Mouse (Mus musculus): ENCODE results near the gene Stx7. TPM values are rescaled to one million over a fixed set of nuclear protein-coding genes. Genes with fewer than 3 reads are reported as not detected.
A peak's percentile ranks its signal among the peaks of the same experiment; 100 is the strongest.

Stx7 gene
- polyA plus RNA-seq, 1 experiment: not detected

DNA sequence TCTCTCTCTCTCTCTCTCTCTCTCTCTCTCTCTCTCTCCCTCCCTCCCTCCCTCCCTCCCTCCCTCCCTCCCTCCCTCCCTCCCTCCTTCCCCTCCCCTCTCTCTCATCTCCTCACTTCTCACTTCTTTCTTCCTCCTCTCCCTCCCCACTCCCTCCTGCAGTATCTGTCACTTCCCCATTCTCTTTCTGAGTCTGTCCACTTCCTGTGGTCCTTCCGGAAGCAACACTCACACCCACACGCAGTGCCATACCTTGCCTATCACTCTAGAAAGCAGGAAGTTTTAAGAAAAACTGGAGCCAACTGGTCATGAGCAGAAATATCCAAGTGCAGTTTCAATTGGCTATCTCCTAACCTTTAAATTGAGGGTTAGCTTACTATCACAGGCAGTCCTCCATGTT, 16.0 kb upstream of the Stx7 start:
- 70% methylated on average over 2 of the region's 2 CpGs for WGBS
- Histone ChIP-seq H3K4me3 (ENCODE audit: insufficient read depth, low read depth, low read length) (no peak overlapping the region), H3K27ac (ENCODE audit: insufficient read depth, low read depth, low read length) (no peak overlapping the region), H3K4me1 (ENCODE audit: control insufficient read depth, insufficient read depth, low read length) (no peaks in the 10 kb centered on the region)
- TF ChIP-seq CTCF (IDR thresholded peaks at IDR 0.05; ENCODE audit: insufficient read depth, low read depth, low read length): no peak
- TF ChIP-seq POLR2A (IDR thresholded peaks at IDR 0.05; ENCODE audit: insufficient read depth, low read depth, low read length): no peak

DNA sequence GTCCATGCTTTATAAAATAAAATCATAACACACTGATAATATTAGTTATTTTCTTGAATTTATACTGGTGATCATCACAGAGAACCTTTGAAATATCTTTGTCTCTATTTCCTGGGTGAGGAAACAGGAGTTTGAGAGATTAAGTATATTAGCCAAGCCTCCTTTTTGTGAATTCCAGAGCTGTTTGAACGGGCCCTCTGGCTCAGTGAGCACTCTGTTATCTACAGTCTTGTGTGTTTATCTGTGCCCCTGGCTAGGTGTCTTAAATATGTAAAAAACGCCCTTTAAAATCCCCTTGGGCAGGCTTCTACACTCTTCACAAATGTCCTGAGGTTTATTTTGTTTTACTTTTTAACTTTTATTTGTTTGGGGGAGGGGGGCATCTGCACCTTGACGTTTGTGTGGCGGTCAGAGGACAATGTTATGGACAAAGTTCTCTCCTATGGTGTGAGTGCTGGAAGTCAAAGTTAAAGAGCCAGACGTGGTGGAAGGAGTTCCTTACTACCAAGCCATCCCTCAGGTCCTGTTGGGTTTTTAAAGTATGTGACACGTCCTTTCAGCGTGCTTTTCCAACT, 14.9 kb upstream of the Stx7 start:
- H3K4me1 ChIP-seq (ENCODE audit: control insufficient read depth, insufficient read depth, low read length): no peaks in the 10 kb centered on the region
- WGBS: 76% methylated on average over 7 of the region's 7 CpGs
- TF ChIP-seq POLR2A (IDR thresholded peaks at IDR 0.05; ENCODE audit: insufficient read depth, low read depth, low read length) (no peak), CTCF (IDR thresholded peaks at IDR 0.05; ENCODE audit: insufficient read depth, low read depth, low read length) (no peak)

DNA sequence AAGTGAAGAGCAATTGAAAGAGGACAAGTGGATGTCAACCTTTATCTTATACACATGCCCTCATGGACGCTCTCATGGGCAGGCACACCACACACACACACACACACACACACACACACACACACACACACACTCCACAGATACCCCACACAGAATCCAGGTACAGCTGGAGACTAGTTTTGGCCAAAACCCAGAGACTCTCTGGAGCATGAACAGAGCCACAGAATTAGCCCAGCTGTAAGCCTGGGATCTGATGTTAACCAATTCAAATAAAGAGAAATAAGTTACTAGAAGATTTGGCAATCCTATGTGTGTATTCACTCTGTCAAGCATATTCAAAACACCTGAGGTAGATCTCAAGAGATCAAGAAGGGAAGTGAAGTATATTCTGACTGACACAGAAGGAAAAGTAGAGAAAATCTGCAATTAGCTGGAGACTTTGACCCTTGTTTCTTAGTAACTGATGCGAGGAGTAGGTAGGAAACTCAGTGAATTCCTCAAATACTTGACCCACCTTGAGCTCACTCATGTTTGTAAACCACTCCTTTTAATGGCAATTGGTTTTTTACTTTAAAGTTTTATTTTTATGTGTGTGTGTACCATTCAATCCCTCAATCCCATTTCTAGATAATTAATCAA, 10.4 kb upstream of the Stx7 start:
- TF ChIP-seq CTCF (IDR thresholded peaks at IDR 0.05; ENCODE audit: insufficient read depth, low read depth, low read length): no peak
- TF ChIP-seq POLR2A (IDR thresholded peaks at IDR 0.05; ENCODE audit: insufficient read depth, low read depth, low read length): no peak
- H3K27ac ChIP-seq (ENCODE audit: insufficient read depth, low read depth, low read length): no peak overlapping the region
- no peak overlapping the region for H3K4me3 ChIP-seq (ENCODE audit: insufficient read depth, low read depth, low read length)
- H3K4me1 ChIP-seq (ENCODE audit: control insufficient read depth, insufficient read depth, low read length): no peaks in the 10 kb centered on the region
- 92% methylated on average over 2 of the region's 2 CpGs for WGBS

More for the DNA sequence above, 14.9 kb upstream of the Stx7 start:
- Histone ChIP-seq H3K27ac (ENCODE audit: insufficient read depth, low read depth, low read length) (no peak overlapping the region), H3K4me3 (ENCODE audit: insufficient read depth, low read depth, low read length) (no peak overlapping the region)

DNA sequence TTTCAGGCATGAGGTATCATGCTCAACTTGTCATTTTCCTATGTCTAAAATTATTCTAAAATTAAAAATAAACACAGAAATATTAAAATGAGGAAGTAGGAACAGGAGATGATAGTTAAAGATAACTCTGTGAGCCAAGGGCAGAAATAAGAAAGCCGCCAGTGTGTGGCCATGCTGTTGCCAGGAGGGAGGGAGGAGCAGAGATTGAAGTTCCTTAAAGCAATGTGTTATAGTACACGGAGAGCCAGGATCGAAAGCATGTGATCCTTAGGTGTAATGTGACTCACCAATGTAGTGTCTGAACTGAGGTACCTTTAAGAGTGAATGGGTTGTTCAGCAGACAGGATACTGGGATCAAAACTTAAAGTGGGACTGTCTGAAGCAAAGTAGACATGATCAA, 6.4 kb upstream of the Stx7 start:
- TF ChIP-seq POLR2A (IDR thresholded peaks at IDR 0.05; ENCODE audit: insufficient read depth, low read depth, low read length) (no peak), CTCF (IDR thresholded peaks at IDR 0.05; ENCODE audit: insufficient read depth, low read depth, low read length) (no peak)
- 89% methylated on average over 3 of the region's 3 CpGs for WGBS

DNA sequence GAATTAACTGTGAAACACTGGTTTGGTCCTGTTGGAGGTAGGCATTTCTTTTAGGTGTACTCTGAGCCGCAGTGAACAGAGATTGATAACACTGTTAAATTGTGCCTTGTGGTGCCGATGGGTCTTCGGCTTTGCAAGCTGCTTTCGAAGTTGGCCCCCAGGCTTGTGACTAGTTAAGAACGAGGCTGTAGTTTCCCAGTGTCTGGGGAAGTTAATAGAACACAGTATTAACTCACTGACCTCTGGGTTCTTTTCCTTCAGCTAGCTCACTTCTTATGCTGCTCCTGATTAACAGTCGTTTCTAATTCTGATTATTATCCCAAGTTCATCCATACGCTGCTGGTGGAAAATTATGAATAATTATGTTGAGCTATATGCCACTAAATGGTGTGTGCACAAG, 984 bp downstream of the Stx7 start:
- 28% methylated on average over 7 of the region's 7 CpGs for WGBS
- Histone ChIP-seq H3K4me3 (ENCODE audit: insufficient read depth, low read depth, low read length) (peak overlapping the region; percentile 37), H3K4me1 (ENCODE audit: control insufficient read depth, insufficient read depth, low read length) (no peaks in the 10 kb centered on the region; the same call in 1 of the 2 replicates), H3K27ac (ENCODE audit: insufficient read depth, low read depth, low read length) (no peak overlapping the region)
- TF ChIP-seq POLR2A (IDR thresholded peaks at IDR 0.05; ENCODE audit: insufficient read depth, low read depth, low read length) (no peak), CTCF (IDR thresholded peaks at IDR 0.05; ENCODE audit: insufficient read depth, low read depth, low read length) (no peak)

More for the DNA sequence above, 6.4 kb upstream of the Stx7 start:
- Histone ChIP-seq H3K4me1 (ENCODE audit: control insufficient read depth, insufficient read depth, low read length) (no peaks in the 10 kb centered on the region), H3K27ac (ENCODE audit: insufficient read depth, low read depth, low read length) (no peak overlapping the region), H3K4me3 (ENCODE audit: insufficient read depth, low read depth, low read length) (no peak overlapping the region)

DNA sequence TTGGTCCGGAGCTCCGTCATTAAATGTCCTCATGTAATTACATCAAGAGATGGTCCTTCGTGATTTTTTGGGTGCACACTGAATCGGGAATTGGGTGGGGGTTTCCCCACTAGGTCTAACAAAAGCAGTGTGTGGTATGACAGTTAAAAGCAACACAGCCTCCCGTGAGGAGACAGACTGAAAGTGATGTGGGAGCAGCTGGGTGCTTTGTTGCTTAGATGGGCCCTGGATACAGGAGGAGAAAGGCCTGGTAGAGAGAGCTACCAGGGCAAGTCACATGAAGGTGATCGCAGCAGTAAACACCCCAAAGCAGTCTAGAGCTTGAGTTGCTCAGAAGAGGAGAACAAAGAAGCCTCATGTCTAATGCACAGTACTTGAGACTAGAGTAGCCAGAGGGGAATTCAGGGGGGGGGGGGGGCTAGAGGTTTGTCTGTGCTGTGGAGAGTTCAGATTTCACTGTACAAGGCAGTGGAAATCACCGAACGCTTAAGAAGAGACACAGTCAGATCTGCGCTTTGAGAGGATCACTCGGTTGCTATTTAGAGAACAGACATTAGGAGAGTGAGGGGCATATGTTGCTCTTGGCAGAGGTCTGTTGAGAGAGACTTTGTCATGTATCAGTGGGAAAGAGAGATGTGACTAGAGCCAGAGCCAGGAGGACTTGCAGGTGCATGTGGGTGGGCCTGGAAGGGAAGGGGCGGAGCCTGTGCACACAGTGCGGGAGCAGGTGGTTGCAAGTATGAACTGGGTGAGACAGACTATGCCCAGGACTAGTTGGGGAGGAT, 9.6 kb downstream of the Stx7 start:
- no peak overlapping the region for H3K27ac ChIP-seq (ENCODE audit: insufficient read depth, low read depth, low read length)
- no peak overlapping the region for H3K4me3 ChIP-seq (ENCODE audit: insufficient read depth, low read depth, low read length)
- H3K4me1 ChIP-seq (ENCODE audit: control insufficient read depth, insufficient read depth, low read length): 0 out of 2 replicates have a peak, but pooled peaks cover 4% of the 10 kb centered on the region
- WGBS: 93% methylated on average over 12 of the region's 12 CpGs
- TF ChIP-seq CTCF (IDR thresholded peaks at IDR 0.05; ENCODE audit: insufficient read depth, low read depth, low read length) (no peak), POLR2A (IDR thresholded peaks at IDR 0.05; ENCODE audit: insufficient read depth, low read depth, low read length) (no peak)

DNA sequence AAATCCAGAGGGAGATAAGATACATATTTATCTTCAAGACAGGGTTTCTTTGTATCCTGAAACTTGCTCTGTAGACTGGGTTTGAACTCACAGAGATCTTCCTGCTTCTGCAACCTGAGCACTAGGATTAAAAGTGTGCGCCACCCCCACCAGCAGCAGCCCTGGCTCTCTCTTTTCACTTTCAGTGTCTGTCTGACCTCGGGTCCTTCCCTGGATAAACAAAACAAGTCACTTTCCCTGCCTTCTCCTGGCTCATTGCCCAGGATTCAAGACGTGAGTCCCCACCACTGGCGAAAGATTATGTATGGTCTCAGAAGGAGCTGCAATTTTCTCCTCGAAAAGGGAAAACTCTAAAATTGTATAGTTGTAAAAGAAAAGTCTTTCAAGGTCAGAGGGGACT, 10.5 kb downstream of the Stx7 start:
- 36% methylated on average over 5 of the region's 5 CpGs for WGBS
- Histone ChIP-seq H3K4me1 (ENCODE audit: control insufficient read depth, insufficient read depth, low read length) (peaks cover 6% of the 10 kb centered on the region), H3K27ac (ENCODE audit: insufficient read depth, low read depth, low read length) (no peak overlapping the region), H3K4me3 (ENCODE audit: insufficient read depth, low read depth, low read length) (no peak overlapping the region)
- TF ChIP-seq POLR2A (IDR thresholded peaks at IDR 0.05; ENCODE audit: insufficient read depth, low read depth, low read length): no peak
- no peak for TF ChIP-seq CTCF (IDR thresholded peaks at IDR 0.05; ENCODE audit: insufficient read depth, low read depth, low read length)

DNA sequence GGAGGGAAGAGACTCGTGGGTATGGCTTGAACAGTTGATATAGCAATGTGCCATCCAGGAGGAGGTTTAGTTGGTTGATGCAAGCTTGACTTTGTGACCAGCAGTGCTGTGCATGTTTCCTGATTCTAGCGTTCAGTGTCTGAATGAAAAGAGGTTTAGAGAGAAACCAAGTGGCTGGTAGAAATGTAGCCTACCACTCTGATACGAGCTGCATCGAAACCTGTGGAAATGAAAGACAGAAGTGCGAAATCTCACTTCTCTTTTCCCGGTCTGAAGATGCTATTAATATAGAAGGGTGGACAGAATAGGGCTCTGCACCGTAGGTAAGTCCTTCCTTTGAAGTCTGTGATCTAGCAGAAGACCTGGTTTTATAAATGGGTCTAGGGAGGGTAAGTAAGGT, 11.2 kb downstream of the Stx7 start:
- 86% methylated on average over 7 of the region's 7 CpGs for WGBS
- Histone ChIP-seq H3K4me3 (ENCODE audit: insufficient read depth, low read depth, low read length) (no peak overlapping the region), H3K4me1 (ENCODE audit: control insufficient read depth, insufficient read depth, low read length) (peaks cover 10% of the 10 kb centered on the region), H3K27ac (ENCODE audit: insufficient read depth, low read depth, low read length) (no peak overlapping the region)
- TF ChIP-seq CTCF (IDR thresholded peaks at IDR 0.05; ENCODE audit: insufficient read depth, low read depth, low read length) (no peak), POLR2A (IDR thresholded peaks at IDR 0.05; ENCODE audit: insufficient read depth, low read depth, low read length) (no peak)
